27 mouse cellular contexts compared by ENCODE assay signal in genomic region chr7:140096055-140096454, GRCm38 (mm10). TPM values are rescaled to one million over a fixed set of nuclear protein-coding genes. Genes with fewer than 3 reads are reported as not detected.
DNase-seq lines count a peak whose midpoint lies in the region; ATAC-seq and TF ChIP-seq lines count a peak whose summit lies in the region.
"Had no signal": no experiment of that assay in that cellular context is flagged by ENCODE, and none has a peak within 500 bp of the region (broad histone marks: within the 10 kb centered on the region; RNA-seq: fewer than 3 reads in every experiment).

No protein-coding gene starts in this region.

- DNase-seq in thymus, postnatal 25 days, result no peak
- DNase-seq in cerebellum, adult 9-11 months, result no peak
- no peak for DNase-seq in MN1 (ENCODE audit: low spot score)
- DNase-seq: adrenal gland, adult 2 months; adrenal gland, postnatal 10 days; adrenal gland, postnatal 25 days; B cell, adult 2 months; cerebellum, adult 11 months; cerebellum, adult 18-20 months; cerebellum, adult 9-10 months; cerebellum, postnatal 14 days; cerebellum, postnatal 36 days; forebrain, postnatal 0 days had no signal

- no peaks in the 10 kb centered on the region for H3K9me3 ChIP-seq in intestine, embryonic 15.5 days
- no peaks in the 10 kb centered on the region for H3K9me3 ChIP-seq in intestine, embryonic 16.5 days (ENCODE audit: control insufficient read depth, low read length)
- H3K9me3 ChIP-seq in intestine, postnatal 0 days (ENCODE audit: control insufficient read depth), result no peaks in the 10 kb centered on the region
- H3K9me3 ChIP-seq: embryonic facial prominence, embryonic 10.5 days; embryonic facial prominence, embryonic 12.5 days; forebrain, embryonic 13.5 days; forebrain, embryonic 15.5 days; G1E had no signal

- no peaks in the 10 kb centered on the region for H3K36me3 ChIP-seq in intestine, embryonic 15.5 days
- no peaks in the 10 kb centered on the region for H3K36me3 ChIP-seq in intestine, embryonic 16.5 days (ENCODE audit: control insufficient read depth, insufficient read depth, low read length)
- H3K36me3 ChIP-seq in intestine, postnatal 0 days (ENCODE audit: control insufficient read depth, insufficient read depth), result peaks cover 22% of the 10 kb centered on the region
- H3K36me3 ChIP-seq: embryonic facial prominence, embryonic 10.5 days; embryonic facial prominence, embryonic 12.5 days; forebrain, embryonic 15.5 days had no signal

- H3K4me2 ChIP-seq in intestine, embryonic 15.5 days (replicated peaks), result 0 out of 2 replicates have a peak overlapping the region, but pooled peaks have one; percentile 47
- H3K4me2 ChIP-seq in intestine, embryonic 16.5 days (ENCODE audit: low read depth, low read length), result no peak overlapping the region
- peak overlapping the region; percentile 24; the same call in 1 of the 2 replicates for H3K4me2 ChIP-seq in intestine, postnatal 0 days (replicated peaks; ENCODE audit: low read depth)
- H3K4me2 ChIP-seq: embryonic facial prominence, embryonic 12.5 days; forebrain, embryonic 13.5 days; forebrain, embryonic 15.5 days had no signal

- TF ChIP-seq CTCF in intestine, postnatal 0 days (IDR thresholded peaks at IDR 0.05; ENCODE audit: low read depth), result no peak

- ATAC-seq in intestine, embryonic 15.5 days, result no peak
- no peak for ATAC-seq in intestine, embryonic 16.5 days
- ATAC-seq in intestine, postnatal 0 days, result no peak
- peak; percentile 40 for ATAC-seq in megakaryocyte progenitor cell, adult 5-6 weeks (replicated peaks; ENCODE audit: poor library complexity)
- ATAC-seq: CD4-positive, CD25-positive, alpha-beta regulatory T cell, adult 4 months; forebrain, embryonic 13.5 days; forebrain, embryonic 15.5 days; forebrain, postnatal 0 days had no signal

- H3K27ac ChIP-seq in intestine, embryonic 15.5 days, result no peak overlapping the region
- H3K27ac ChIP-seq in intestine, embryonic 16.5 days (ENCODE audit: low read length), result no peak overlapping the region
- H3K27ac ChIP-seq in intestine, postnatal 0 days (ENCODE audit: low read depth, low read length), result 0 out of 2 replicates have a peak overlapping the region, but pooled peaks have one; percentile 28
- H3K27ac ChIP-seq: embryonic facial prominence, embryonic 10.5 days; embryonic facial prominence, embryonic 12.5 days; forebrain, embryonic 13.5 days; forebrain, embryonic 15.5 days had no signal

- no peak overlapping the region for H3K4me3 ChIP-seq in intestine, embryonic 15.5 days (replicated peaks)
- no peak overlapping the region for H3K4me3 ChIP-seq in intestine, embryonic 16.5 days (ENCODE audit: low read length)
- no peak overlapping the region for H3K4me3 ChIP-seq in intestine, postnatal 0 days (ENCODE audit: low read depth, low read length)
- H3K4me3 ChIP-seq: embryonic facial prominence, embryonic 10.5 days; embryonic facial prominence, embryonic 12.5 days; forebrain, embryonic 13.5 days; forebrain, embryonic 15.5 days had no signal

- H3K9ac ChIP-seq in intestine, embryonic 15.5 days, result no peak overlapping the region
- no peak overlapping the region for H3K9ac ChIP-seq in intestine, embryonic 16.5 days (ENCODE audit: low read depth, low read length)
- no peak overlapping the region for H3K9ac ChIP-seq in intestine, postnatal 0 days (ENCODE audit: low read depth, low read length)
- H3K9ac ChIP-seq: embryonic facial prominence, embryonic 12.5 days; forebrain, embryonic 13.5 days; forebrain, embryonic 15.5 days; forebrain, postnatal 0 days had no signal

- 0 out of 2 replicates have a peak, but pooled peaks cover 13% of the 10 kb centered on the region for H3K4me1 ChIP-seq in intestine, embryonic 15.5 days (replicated peaks)
- peaks cover 14% of the 10 kb centered on the region for H3K4me1 ChIP-seq in intestine, embryonic 16.5 days (ENCODE audit: control insufficient read depth, insufficient read depth, low read length)
- no peaks in the 10 kb centered on the region for H3K4me1 ChIP-seq in intestine, postnatal 0 days (replicated peaks; ENCODE audit: control insufficient read depth, insufficient read depth, low read length)
- H3K4me1 ChIP-seq: forebrain, embryonic 15.5 days had no signal

- no peaks in the 10 kb centered on the region for H3K27me3 ChIP-seq in intestine, embryonic 15.5 days (replicated peaks)
- no peaks in the 10 kb centered on the region for H3K27me3 ChIP-seq in intestine, embryonic 16.5 days (replicated peaks; ENCODE audit: control insufficient read depth, insufficient read depth, low read length)
- no peaks in the 10 kb centered on the region for H3K27me3 ChIP-seq in intestine, postnatal 0 days (replicated peaks; ENCODE audit: control insufficient read depth, insufficient read depth, low read length)
- H3K27me3 ChIP-seq: CH12.LX; embryonic facial prominence, embryonic 12.5 days; forebrain, embryonic 13.5 days; forebrain, embryonic 15.5 days had no signal

RNA-seq across cellular contexts. Expression of gene Prap1, which starts 2.9 kb away (rescaled TPM):
- 487 and 598 TPM in 2 replicates for polyA plus RNA-seq in intestine, embryonic 15.5 days (2015; fragmentation: Nextera tagmentation; extraction: Ambion mirVana)
- 902 and 1,035 TPM in 2 replicates for polyA plus RNA-seq in intestine, embryonic 16.5 days (2015; fragmentation: Nextera tagmentation; extraction: Ambion mirVana)
- polyA plus RNA-seq in intestine, postnatal 0 days (2015; fragmentation: Nextera tagmentation; extraction: Ambion mirVana), result 4,234 and 4,267 TPM in 2 replicates
- not detected in 2 replicates for total RNA-seq in megakaryocyte progenitor cell, adult 5-6 weeks (2015)
- total RNA-seq in megakaryocyte progenitor cell, adult 5-6 weeks (2017), result not detected in 2 replicates
- total RNA-seq: adrenal gland, adult 2 months; adrenal gland, postnatal 10 days; adrenal gland, postnatal 25 days; adrenal gland, postnatal 4 days; CH12.LX; forebrain, postnatal 0 days; G1E had no signal
- polyA plus RNA-seq: adrenal gland, adult 2 months; CD4-positive, CD25-positive, alpha-beta regulatory T cell, adult 4 months; cortical plate, adult 2 months; embryonic facial prominence, embryonic 10.5 days; embryonic facial prominence, embryonic 12.5 days; forebrain, embryonic 11.5 days; forebrain, embryonic 13.5 days; forebrain, embryonic 15.5 days; forebrain, postnatal 0 days; G1E had no signal

RNA-seq across cellular contexts. Expression of gene Fuom, which starts 6.2 kb away (rescaled TPM):
- 53.5 and 59.6 TPM in 2 replicates for polyA plus RNA-seq in intestine, embryonic 15.5 days (2015; fragmentation: Nextera tagmentation; extraction: Ambion mirVana)
- 68.2 and 70.7 TPM in 2 replicates for polyA plus RNA-seq in intestine, embryonic 16.5 days (2015; fragmentation: Nextera tagmentation; extraction: Ambion mirVana)
- 138 and 139 TPM in 2 replicates for polyA plus RNA-seq in intestine, postnatal 0 days (2015; fragmentation: Nextera tagmentation; extraction: Ambion mirVana)
- 6.9 and 7.9 TPM in 2 replicates for total RNA-seq in megakaryocyte progenitor cell, adult 5-6 weeks (2015)
- 10.8 and 11.5 TPM in 2 replicates for total RNA-seq in megakaryocyte progenitor cell, adult 5-6 weeks (2017)

RNA-seq across cellular contexts. Expression of gene Caly, which starts 13.7 kb away (rescaled TPM):
- polyA plus RNA-seq in intestine, embryonic 15.5 days (2015; fragmentation: Nextera tagmentation; extraction: Ambion mirVana), result 3.4 and 3.7 TPM in 2 replicates
- polyA plus RNA-seq in intestine, embryonic 16.5 days (2015; fragmentation: Nextera tagmentation; extraction: Ambion mirVana), result 3.0 and 3.1 TPM in 2 replicates
- polyA plus RNA-seq in intestine, postnatal 0 days (2015; fragmentation: Nextera tagmentation; extraction: Ambion mirVana), result 3.7 and 3.9 TPM in 2 replicates
- not detected in 2 replicates for total RNA-seq in megakaryocyte progenitor cell, adult 5-6 weeks (2015)
- not detected in 2 replicates for total RNA-seq in megakaryocyte progenitor cell, adult 5-6 weeks (2017)
- total RNA-seq: CH12.LX, G1E had no signal
- polyA plus RNA-seq: CD4-positive, CD25-positive, alpha-beta regulatory T cell, adult 4 months; G1E had no signal

RNA-seq across cellular contexts. Expression of gene Paox, which starts 19.5 kb away (rescaled TPM):
- 38.3 and 38.4 TPM in 2 replicates for polyA plus RNA-seq in intestine, embryonic 15.5 days (2015; fragmentation: Nextera tagmentation; extraction: Ambion mirVana)
- polyA plus RNA-seq in intestine, embryonic 16.5 days (2015; fragmentation: Nextera tagmentation; extraction: Ambion mirVana), result 38.6 and 41.0 TPM in 2 replicates
- polyA plus RNA-seq in intestine, postnatal 0 days (2015; fragmentation: Nextera tagmentation; extraction: Ambion mirVana), result 25.8 and 28.5 TPM in 2 replicates
- 26.1 and 31.7 TPM in 2 replicates for total RNA-seq in megakaryocyte progenitor cell, adult 5-6 weeks (2015)
- total RNA-seq in megakaryocyte progenitor cell, adult 5-6 weeks (2017), result 15.7 and 23.4 TPM in 2 replicates

RNA-seq across cellular contexts. Expression of gene Echs1, which starts 20.2 kb away (rescaled TPM):
- 183 and 188 TPM in 2 replicates for polyA plus RNA-seq in intestine, embryonic 15.5 days (2015; fragmentation: Nextera tagmentation; extraction: Ambion mirVana)
- polyA plus RNA-seq in intestine, embryonic 16.5 days (2015; fragmentation: Nextera tagmentation; extraction: Ambion mirVana), result 216 and 217 TPM in 2 replicates
- polyA plus RNA-seq in intestine, postnatal 0 days (2015; fragmentation: Nextera tagmentation; extraction: Ambion mirVana), result 153 and 161 TPM in 2 replicates
- 108 and 109 TPM in 2 replicates for total RNA-seq in megakaryocyte progenitor cell, adult 5-6 weeks (2015)
- total RNA-seq in megakaryocyte progenitor cell, adult 5-6 weeks (2017), result 95.5 and 147 TPM in 2 replicates
